Mouse (Mus musculus) embryonic fibroblast, embryonic 13.5 days (primary cell): ENCODE measurements around the gene Ndufa13. TPM values are rescaled to one million over a fixed set of nuclear protein-coding genes. Genes with fewer than 3 reads are reported as not detected.
"Not testable (repeated sequence)": the region's sequence is repeated elsewhere in the genome, so short reads cannot be mapped to it uniquely, and the experiment has no call there.

Source experiments
- H3K27ac ChIP-seq: 2 replicates; pipeline ENCODE4 v1.5.1; 2012; ENCODE audit warnings: low read length, control low read depth, inconsistent platforms; ENCODE audit not compliant: insufficient read depth
- H3K4me1 ChIP-seq: 2 replicates; pipeline ENCODE4 v1.6.1; 2011; ENCODE audit warnings: low read length; ENCODE audit not compliant: control insufficient read depth, insufficient read depth
- H3K4me3 ChIP-seq: 2 replicates; pipeline ENCODE4 v1.5.1; 2011; ENCODE audit warnings: mild to moderate bottlenecking, control low read depth, low read length; ENCODE audit not compliant: insufficient read depth
- CTCF ChIP-seq: IDR thresholded peaks from 2 replicates; pipeline ENCODE4 v1.5.1; 2011; ENCODE audit warnings: mild to moderate bottlenecking, control low read depth, low read length, moderate library complexity, borderline replicate concordance; ENCODE audit not compliant: insufficient read depth
- POLR2A ChIP-seq: IDR thresholded peaks from 2 replicates; pipeline ENCODE4 v1.6.1; 2011; ENCODE audit warnings: low read depth, mild to moderate bottlenecking, control low read depth, low read length, moderate library complexity
- polyA plus RNA-seq: library from polyadenylated mRNA; stranded (reverse); fragments of >200 nt; gene quantifications from 2 replicates; pipeline ENCODE4 v1.2.4, GENCODE M21; 2011; ENCODE audit warnings: low read depth; ENCODE audit not compliant: missing spikeins, insufficient read length

Ndufa13 gene
- 62.9 and 77.5 TPM in 2 replicates for polyA plus RNA-seq

- Histone ChIP-seq H3K27ac (peak within 1 kb of the TSS; percentile 63), H3K4me1 (peaks cover 16% of the 10 kb centered on the region), H3K4me3 (peak within 1 kb of the TSS; percentile 68)
- TF ChIP-seq POLR2A = no peak; the same call in none of the 2 replicates
Observed at GRCm38 (mm10) chr8:69902163-69903062, at the start of gene Ndufa13, which contains the start of the genes Tssk6 and Yjefn3. Ndufa13 (minus strand) TSS chr8:69902558. Tssk6 (plus strand) TSS chr8:69902184. Yjefn3 (minus strand) TSS chr8:69902712.

GRCm38 (mm10) chr8:69950300-69950699, 47.9 kb upstream of the Ndufa13 start:
- Histone ChIP-seq H3K27ac (no peak overlapping the region), H3K4me3 (no peak overlapping the region), H3K4me1 (peaks cover 3% of the 10 kb centered on the region; the same call in 1 of the 2 replicates)
- TF ChIP-seq CTCF (no peak), POLR2A (no peak)

GRCm38 (mm10) chr8:69942495-69942894, 40.1 kb upstream of the Ndufa13 start:
- peaks cover 19% of the 10 kb centered on the region for H3K4me1 ChIP-seq
- not testable (repeated sequence) for H3K27ac ChIP-seq, H3K4me3 ChIP-seq

- H3K4me1 ChIP-seq = peaks cover 30% of the 10 kb centered on the region
- H3K27ac ChIP-seq = peak overlapping the region; percentile 31; the same call in 1 of the 2 replicates
- TF ChIP-seq POLR2A (no peak), CTCF (no peak)
- H3K4me3 ChIP-seq = no peak overlapping the region
Observed at GRCm38 (mm10) chr8:69940386-69940785, 38.0 kb upstream of the Ndufa13 start.

- TF ChIP-seq CTCF (no peak), POLR2A (no peak)
- H3K4me3 ChIP-seq = no peak overlapping the region
- H3K27ac ChIP-seq = no peak overlapping the region; the same call in 1 of the 2 replicates
- H3K4me1 ChIP-seq = peaks cover 30% of the 10 kb centered on the region
Observed at GRCm38 (mm10) chr8:69939633-69940032, 37.3 kb upstream of the Ndufa13 start.

GRCm38 (mm10) chr8:69938245-69938982, 36.1 kb upstream of the Ndufa13 start:
- no peak overlapping the region for H3K4me3 ChIP-seq
- no peak overlapping the region for H3K27ac ChIP-seq
- peaks cover 30% of the 10 kb centered on the region for H3K4me1 ChIP-seq
- TF ChIP-seq POLR2A (no peak), CTCF (no peak)

GRCm38 (mm10) chr8:69937466-69937865, 35.1 kb upstream of the Ndufa13 start:
- Histone ChIP-seq H3K4me3 (no peak overlapping the region), H3K27ac (no peak overlapping the region)
- no peak for TF ChIP-seq POLR2A
- no peak for TF ChIP-seq CTCF

GRCm38 (mm10) chr8:69936050-69936794, 33.9 kb upstream of the Ndufa13 start:
- peak overlapping the region; percentile 83 for H3K27ac ChIP-seq
- no peak overlapping the region for H3K4me3 ChIP-seq
- no peak for TF ChIP-seq POLR2A
- TF ChIP-seq CTCF = no peak
- H3K4me1 ChIP-seq = peaks cover 25% of the 10 kb centered on the region

More at GRCm38 (mm10) chr8:69937466-69937865, 35.1 kb upstream of the Ndufa13 start:
- H3K4me1 ChIP-seq = peaks cover 28% of the 10 kb centered on the region

- Histone ChIP-seq H3K4me1 (peaks cover 23% of the 10 kb centered on the region), H3K4me3 (no peak overlapping the region), H3K27ac (peak overlapping the region; percentile 83; the same call in 1 of the 2 replicates)
- TF ChIP-seq CTCF (no peak), POLR2A (no peak)
Observed at GRCm38 (mm10) chr8:69935431-69935830, 33.1 kb upstream of the Ndufa13 start.
